Mouse (Mus musculus) hindbrain, embryonic 16.5 days (tissue): Measurements from ENCODE around the gene Gm3012. TPM values are rescaled to one million over a fixed set of nuclear protein-coding genes. Genes with fewer than 3 reads are reported as not detected.
"Not testable (repeated sequence)": the region's sequence is repeated elsewhere in the genome, so short reads cannot be mapped to it uniquely, and the experiment has no call there.

Experiments
- ATAC-seq: fragments of 200-750 bp; cut with Nextera tagmentation; 2 replicates; pipeline ENCODE4 v1.8.0; 2017; ENCODE audit warnings: moderate TSS enrichment, moderate library complexity
- H3K27ac ChIP-seq: fragments of 300-500 bp; sonication (generic); 2 replicates; pipeline ENCODE4 v1.5.1; 2014; ENCODE audit warnings: low read depth, mild to moderate bottlenecking, control low read depth, low read length, moderate library complexity
- H3K27me3 ChIP-seq: fragments of 300-500 bp; sonication (generic); replicated peaks from 2 replicates; pipeline ENCODE4 v1.6.1; 2014; ENCODE audit warnings: low read length; ENCODE audit not compliant: control insufficient read depth, insufficient read depth
- H3K36me3 ChIP-seq: fragments of 300-500 bp; sonication (generic); 2 replicates; pipeline ENCODE4 v1.6.1; 2014; ENCODE audit warnings: mild to moderate bottlenecking, low read length, moderate library complexity, mixed read lengths; ENCODE audit not compliant: control insufficient read depth, insufficient read depth
- H3K4me1 ChIP-seq: fragments of 300-500 bp; sonication (generic); 2 replicates; pipeline ENCODE4 v1.6.1; 2014; ENCODE audit warnings: low read depth, low read length; ENCODE audit not compliant: control insufficient read depth, insufficient read depth
- H3K4me2 ChIP-seq: fragments of 300-500 bp; sonication (generic); 2 replicates; pipeline ENCODE4 v1.6.1; 2014; ENCODE audit warnings: mild to moderate bottlenecking, low read length, control low read depth, moderate library complexity
- H3K4me3 ChIP-seq: fragments of 300-500 bp; sonication (generic); 2 replicates; pipeline ENCODE4 v1.5.1; 2014; ENCODE audit warnings: mild to moderate bottlenecking, low read length, control low read depth, moderate library complexity
- H3K9ac ChIP-seq: fragments of 300-500 bp; sonication (generic); 2 replicates; pipeline ENCODE4 v1.6.1; 2014; ENCODE audit warnings: low read depth, mild to moderate bottlenecking, control low read depth, low read length, moderate library complexity
- H3K9me3 ChIP-seq: fragments of 300-500 bp; sonication (generic); 2 replicates; pipeline ENCODE4 v1.6.1; 2014; ENCODE audit warnings: mild to moderate bottlenecking, low read length, moderate library complexity; ENCODE audit not compliant: control insufficient read depth
- WGBS: fragments of 180-500 bp; shearing (Covaris S2); extraction: QIAGEN DNeasy Blood & Tissue Kit; methylation state at CpG from one replicate; pipeline ENCODE4 v1.1.7; 2014; 5-methylcytosine and 5-hydroxymethylcytosine counted together
- polyA plus RNA-seq: library from polyadenylated mRNA; unstranded; fragments of >200 nt; fragmentation: Nextera tagmentation; extraction: Ambion mirVana; gene quantifications from 2 replicates; pipeline ENCODE4 v1.2.1, GENCODE M21; 2015

Gene Gm3012
- not detected in 2 replicates for polyA plus RNA-seq

GRCm38 (mm10) chr14:3634212-3634611, at the start of gene Gm3012:
Gm3012 (plus strand) TSS chr14:3634512.
- H3K4me1 ChIP-seq, H3K4me3 ChIP-seq, H3K27me3 ChIP-seq, H3K9me3 ChIP-seq, ATAC-seq, H3K27ac ChIP-seq, H3K36me3 ChIP-seq, H3K9ac ChIP-seq, H3K4me2 ChIP-seq: not testable (repeated sequence)
- WGBS = no CpG with 5 or more reads among the region's 2 CpGs

- not testable (repeated sequence) for H3K4me1 ChIP-seq, H3K27me3 ChIP-seq, H3K4me2 ChIP-seq, H3K9ac ChIP-seq, H3K4me3 ChIP-seq, H3K36me3 ChIP-seq, ATAC-seq, H3K27ac ChIP-seq, H3K9me3 ChIP-seq
- WGBS = no CpG with 5 or more reads among the region's 32 CpGs
Observed at GRCm38 (mm10) chr14:3651730-3652129, 17.4 kb downstream of the Gm3012 start, which contains the start of gene Gm3020. Gm3020 (plus strand) TSS chr14:3652030.

- not testable (repeated sequence) for H3K4me1 ChIP-seq, H3K9ac ChIP-seq, H3K27me3 ChIP-seq, ATAC-seq, H3K4me2 ChIP-seq, H3K27ac ChIP-seq, H3K4me3 ChIP-seq, H3K9me3 ChIP-seq, H3K36me3 ChIP-seq
- no CpG with 5 or more reads among the region's 3 CpGs for WGBS
Observed at GRCm38 (mm10) chr14:3688483-3688882, 54.2 kb downstream of the Gm3012 start, which contains the start of gene Gm3043. Gm3043 (plus strand) TSS chr14:3688783.

Other genes with a start within 250 kb of the Gm3012 start
- gene Gm10413, start 239.4 kb upstream of the Gm3012 start, polyA plus RNA-seq = not detected in 2 replicates
- gene Gm10409, start 221.9 kb upstream of the Gm3012 start, polyA plus RNA-seq = 19.9 and 23.2 TPM in 2 replicates
- gene Gm3005, start 206.4 kb upstream of the Gm3012 start, polyA plus RNA-seq = 11.2 and 13.9 TPM in 2 replicates
- gene Gm10408, start 185.1 kb upstream of the Gm3012 start, polyA plus RNA-seq = 0.12 TPM in 1 of 2 replicates, not detected in the other
- 19.9 and 23.2 TPM in 2 replicates for gene Gm3020, start 17.5 kb downstream of the Gm3012 start, polyA plus RNA-seq
- gene Gm3043, start 54.3 kb downstream of the Gm3012 start, polyA plus RNA-seq = not detected in 2 replicates
- 5.9 TPM in 2 replicates for gene Gm3002, start 175.6 kb downstream of the Gm3012 start, polyA plus RNA-seq
- gene Gm3033, start 211.7 kb downstream of the Gm3012 start, polyA plus RNA-seq = not detected in 2 replicates
- gene Gm2916, start 249.7 kb downstream of the Gm3012 start, polyA plus RNA-seq = not detected in 2 replicates